Mouse (Mus musculus) bone marrow, adult 2 months (tissue): ENCODE results near the gene Lats2. TPM values are rescaled to one million over a fixed set of nuclear protein-coding genes. Genes with fewer than 3 reads are reported as not detected.

Source experiments
- H3K27ac ChIP-seq: fragments of 200-500 bp; 2 replicates; pipeline ENCODE4 v1.5.1; 2012; ENCODE audit warnings: low read depth, mild to moderate bottlenecking, control low read depth, inconsistent platforms, low read length; ENCODE audit not compliant: control insufficient read depth, poor library complexity, insufficient read depth
- H3K4me1 ChIP-seq: fragments of 200-500 bp; 2 replicates; pipeline ENCODE4 v1.6.1; 2011; ENCODE audit warnings: low read length; ENCODE audit not compliant: control insufficient read depth, insufficient read depth
- H3K4me3 ChIP-seq: fragments of 200-500 bp; replicated peaks from 2 replicates; pipeline ENCODE3; 2011; ENCODE audit warnings: mild to moderate bottlenecking, low read depth, low read length, control low read depth; ENCODE audit not compliant: control insufficient read depth
- CTCF ChIP-seq: fragments of 200-500 bp; IDR thresholded peaks from 2 replicates; pipeline ENCODE4 v1.5.1; 2011; ENCODE audit warnings: low read length, control low read depth; ENCODE audit not compliant: control insufficient read depth, insufficient read depth
- POLR2A ChIP-seq: fragments of 200-500 bp; IDR thresholded peaks from 2 replicates; pipeline ENCODE4 v1.6.1; 2011; ENCODE audit warnings: low read depth, mild to moderate bottlenecking, control low read depth, low read length, borderline replicate concordance; ENCODE audit not compliant: control insufficient read depth
- WGBS: fragments of 180-500 bp; shearing (Covaris S2); methylation state at CpG from one replicate; pipeline ENCODE4 v1.1.7; 2018; 5-methylcytosine and 5-hydroxymethylcytosine counted together
- polyA plus RNA-seq: library from polyadenylated mRNA; stranded (reverse); fragments of >200 nt; gene quantifications from 2 replicates; pipeline ENCODE4 v1.2.4, GENCODE M21; 2011; ENCODE audit warnings: low replicate concordance; ENCODE audit not compliant: missing spikeins, insufficient read depth, insufficient read length

The Lats2 gene
- polyA plus RNA-seq, 1 experiment: 10.6 TPM

DNA sequence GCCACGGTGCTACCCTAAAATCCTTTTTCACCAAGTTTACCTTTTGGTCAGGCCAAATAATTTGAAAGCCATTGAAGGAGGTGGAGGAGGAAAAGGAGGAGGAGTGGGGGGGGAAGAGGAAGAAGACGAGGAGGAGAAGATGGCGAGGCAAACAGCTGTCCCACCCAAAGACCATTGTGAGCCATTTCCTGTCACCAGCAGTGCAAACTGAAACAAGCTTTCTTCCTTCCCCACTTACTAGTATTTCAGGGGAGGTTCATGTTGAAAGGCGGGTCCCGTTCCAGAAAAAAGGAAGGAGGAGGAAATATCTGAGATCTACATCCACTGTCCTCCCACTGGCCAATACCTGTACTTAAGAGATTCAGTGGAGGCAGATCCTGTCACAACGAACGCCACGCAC, 28.8 kb downstream of the Lats2 start:
- no peak for TF ChIP-seq POLR2A
- TF ChIP-seq CTCF: no peak
- WGBS: 22% methylated on average over 8 of the region's 8 CpGs
- Histone ChIP-seq H3K27ac (peak overlapping the region; percentile 5; the same call in 1 of the 2 replicates), H3K4me1 (peaks cover 8% of the 10 kb centered on the region; the same call in 1 of the 2 replicates), H3K4me3 (no peak overlapping the region)

DNA sequence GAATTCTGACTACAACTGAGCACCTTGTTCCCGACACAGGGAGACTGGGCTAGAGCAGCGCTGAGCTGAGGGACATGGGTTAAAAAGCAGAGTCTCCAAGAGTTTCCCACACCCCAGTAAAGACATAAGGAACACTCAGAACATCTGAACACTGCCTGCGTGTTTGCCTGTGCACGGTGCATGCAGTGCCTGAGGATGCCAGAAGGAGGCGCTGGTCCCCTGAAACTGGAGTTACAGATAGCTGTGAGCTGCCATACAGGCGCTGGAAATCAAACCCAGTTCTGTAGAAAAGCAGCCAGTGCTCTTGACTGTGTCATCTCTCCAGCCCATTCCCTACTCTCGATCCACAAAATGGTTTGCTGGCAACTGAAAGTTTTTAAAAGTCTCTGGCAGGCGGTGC, 32.0 kb downstream of the Lats2 start:
- peaks cover 8% of the 10 kb centered on the region; the same call in 1 of the 2 replicates for H3K4me1 ChIP-seq
- H3K4me3 ChIP-seq: no peak overlapping the region
- TF ChIP-seq POLR2A (no peak), CTCF (peak; percentile 67)
- no peak overlapping the region for H3K27ac ChIP-seq
- WGBS: 91% methylated on average over 8 of the region's 8 CpGs

DNA sequence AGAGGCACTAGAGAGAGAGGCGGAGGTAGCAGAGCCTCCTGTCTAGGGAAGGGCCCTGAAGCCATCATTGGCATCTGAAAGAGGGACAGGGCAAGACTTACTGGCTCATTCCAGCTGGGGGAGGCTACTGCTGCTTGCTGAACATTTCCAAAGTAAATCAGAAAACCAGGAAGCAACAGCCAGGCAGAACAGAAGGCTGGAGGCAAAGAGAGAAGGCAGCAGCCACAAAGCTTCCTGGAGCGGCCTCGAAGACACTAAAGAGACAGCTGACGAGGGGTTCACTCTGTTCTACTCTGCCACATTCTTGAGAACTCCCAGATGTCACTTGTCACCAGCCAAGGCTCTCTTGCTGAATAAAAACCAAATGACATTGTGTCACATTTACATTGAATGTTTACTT, 33.7 kb downstream of the Lats2 start:
- Histone ChIP-seq H3K4me3 (no peak overlapping the region), H3K4me1 (peaks cover 2% of the 10 kb centered on the region; the same call in 1 of the 2 replicates), H3K27ac (no peak overlapping the region)
- TF ChIP-seq POLR2A (no peak), CTCF (no peak)
- WGBS: 72% methylated on average over 4 of the region's 4 CpGs

DNA sequence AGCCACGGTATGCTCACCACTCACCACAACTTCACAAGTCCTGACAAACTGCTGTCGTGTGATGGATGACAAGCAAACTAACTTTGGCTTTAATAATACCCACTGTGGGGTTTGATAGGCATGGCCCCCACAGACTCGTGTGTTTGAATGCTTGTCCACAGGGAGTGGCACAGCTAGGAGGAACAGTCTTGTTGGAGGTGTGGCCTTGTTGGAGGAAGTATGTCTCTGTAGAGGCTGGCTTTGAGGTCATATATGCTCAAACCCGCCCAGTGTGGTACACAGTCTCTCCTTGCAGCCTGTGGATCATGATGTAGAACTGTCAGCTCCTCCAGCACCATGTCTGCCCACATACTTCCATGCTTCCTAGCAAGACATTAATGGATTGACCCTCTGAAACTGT, 39.9 kb downstream of the Lats2 start:
- Histone ChIP-seq H3K27ac (no peak overlapping the region), H3K4me1 (peaks cover 3% of the 10 kb centered on the region; the same call in 1 of the 2 replicates), H3K4me3 (no peak overlapping the region)
- TF ChIP-seq CTCF (no peak), POLR2A (no peak)
- WGBS: 61% methylated on average over 4 of the region's 4 CpGs

DNA sequence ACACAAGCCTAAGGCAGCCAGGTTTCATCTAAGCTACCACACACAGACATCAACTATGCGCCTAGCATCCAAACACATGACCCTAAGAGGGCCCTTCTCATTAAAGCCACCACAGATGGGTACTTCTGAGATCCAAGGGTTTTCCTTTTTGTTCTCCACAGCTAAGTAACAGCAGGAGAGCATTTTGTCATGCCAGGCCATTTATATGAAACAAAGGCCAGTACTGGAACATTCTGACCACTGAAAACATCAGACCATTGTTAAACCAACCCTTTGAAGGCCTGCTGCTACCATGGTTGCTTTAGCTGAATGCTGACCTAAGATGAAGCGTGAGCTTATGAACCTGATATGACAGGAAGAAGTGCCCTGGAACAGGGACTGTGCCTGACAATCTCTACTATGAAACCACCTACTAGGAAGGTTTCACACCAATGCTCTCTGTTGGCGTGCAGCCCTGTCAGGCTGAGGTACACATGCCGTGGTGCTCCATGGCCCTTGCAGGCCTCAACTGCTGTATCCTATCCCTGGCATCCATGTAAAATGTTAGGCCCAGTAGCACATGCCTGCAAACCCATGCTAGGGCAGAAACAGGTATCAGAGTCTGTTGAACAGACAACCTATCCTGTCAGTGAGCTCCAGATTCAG, 41.5 kb downstream of the Lats2 start:
- H3K4me3 ChIP-seq: no peak overlapping the region
- peaks cover 9% of the 10 kb centered on the region for H3K4me1 ChIP-seq
- WGBS: 89% methylated on average over 4 of the region's 4 CpGs
- TF ChIP-seq CTCF (no peak), POLR2A (no peak)
- no peak overlapping the region for H3K27ac ChIP-seq

DNA sequence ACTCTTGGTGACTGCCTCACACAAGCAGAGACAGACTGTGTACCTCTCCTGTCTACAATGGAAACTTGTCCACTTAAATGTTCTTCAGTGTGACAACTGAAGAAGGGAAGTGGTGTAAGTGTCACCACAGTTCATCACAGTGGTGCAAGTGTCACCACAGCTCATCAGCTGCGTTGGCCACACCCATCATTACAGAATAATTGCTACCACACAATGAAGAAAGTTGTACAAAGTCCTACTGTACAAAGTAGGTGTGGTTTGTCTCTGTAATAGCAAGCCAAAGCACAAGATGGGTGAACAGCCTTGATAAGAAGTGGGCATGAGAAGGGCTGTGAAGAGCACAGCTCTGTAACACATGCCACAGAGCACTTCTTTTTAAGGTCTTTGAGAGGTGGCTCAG, 45.3 kb downstream of the Lats2 start:
- 16% methylated on average over 1 of the region's 1 CpGs for WGBS
- peaks cover 15% of the 10 kb centered on the region for H3K4me1 ChIP-seq
- peak overlapping the region; percentile 81 for H3K27ac ChIP-seq
- H3K4me3 ChIP-seq: no peak overlapping the region
- TF ChIP-seq CTCF (no peak), POLR2A (no peak)

DNA sequence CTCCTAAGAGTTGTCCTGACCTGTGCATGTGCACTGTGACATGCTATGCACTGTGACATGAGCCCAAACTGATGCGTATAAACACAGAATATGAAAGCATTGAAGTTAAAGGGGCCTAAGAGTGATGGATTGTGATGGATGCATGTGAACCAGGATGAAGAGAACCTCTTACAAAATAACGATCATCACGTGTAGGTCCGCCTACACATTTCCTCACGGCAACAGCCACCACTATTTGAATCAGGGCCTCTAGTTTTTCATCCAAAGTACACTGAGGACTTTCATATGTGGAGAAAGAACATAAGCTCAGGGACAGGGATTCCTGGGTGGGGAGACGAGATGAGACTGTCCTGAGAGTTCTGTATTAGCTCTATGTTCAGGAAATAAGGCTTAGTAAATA, 47.1 kb downstream of the Lats2 start:
- Histone ChIP-seq H3K27ac (no peak overlapping the region), H3K4me1 (peaks cover 15% of the 10 kb centered on the region), H3K4me3 (no peak overlapping the region)
- WGBS: 62% methylated on average over 6 of the region's 6 CpGs
- no peak for TF ChIP-seq CTCF
- TF ChIP-seq POLR2A: no peak

DNA sequence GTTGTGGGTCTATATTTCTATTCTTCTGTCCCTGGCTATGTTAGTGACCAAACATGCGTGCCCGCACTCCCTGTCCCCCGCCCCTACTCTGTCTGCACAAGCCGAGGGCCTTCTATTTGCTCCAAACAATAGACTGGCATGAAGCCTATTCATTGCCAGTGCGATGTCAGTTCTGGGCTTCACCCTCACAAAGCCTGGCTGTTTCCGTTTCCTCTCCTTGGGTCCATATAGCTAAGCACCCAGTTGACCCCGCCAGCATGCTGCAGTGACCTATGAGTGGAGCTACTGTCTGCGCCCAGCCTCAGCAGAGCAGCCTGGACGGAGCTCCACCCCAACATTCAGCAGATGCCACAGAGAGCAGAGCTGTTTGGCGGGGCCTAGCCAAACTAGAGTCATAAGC, 49.0 kb downstream of the Lats2 start:
- Histone ChIP-seq H3K27ac (no peak overlapping the region), H3K4me3 (no peak overlapping the region), H3K4me1 (peaks cover 15% of the 10 kb centered on the region)
- 86% methylated on average over 10 of the region's 10 CpGs for WGBS
- TF ChIP-seq POLR2A: no peak
- no peak for TF ChIP-seq CTCF

DNA sequence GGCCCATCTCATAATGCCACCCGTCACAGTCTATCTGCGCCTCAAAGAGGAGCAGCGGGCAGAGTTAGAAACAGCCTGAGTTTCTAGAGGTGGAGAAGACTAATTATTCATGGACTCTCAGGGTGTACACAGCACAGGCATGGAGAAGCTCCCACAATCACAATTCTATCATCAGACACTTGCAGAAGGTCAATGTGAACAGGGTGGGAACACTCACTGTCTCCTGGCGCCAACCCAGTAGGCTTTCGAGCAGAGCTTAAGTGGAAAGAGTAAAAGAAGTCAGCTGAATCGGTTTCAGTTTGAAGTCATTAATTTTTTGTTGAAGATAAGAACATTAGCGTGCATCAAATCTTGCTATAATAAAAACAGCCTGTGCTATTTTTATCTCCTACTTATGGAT, 49.6 kb downstream of the Lats2 start:
- Histone ChIP-seq H3K27ac (no peak overlapping the region), H3K4me1 (peaks cover 14% of the 10 kb centered on the region), H3K4me3 (no peak overlapping the region)
- 75% methylated on average over 7 of the region's 7 CpGs for WGBS
- TF ChIP-seq CTCF: no peak
- TF ChIP-seq POLR2A: no peak
